Mouse (Mus musculus): Measurements from ENCODE around the gene Tubb4b. TPM values are rescaled to one million over a fixed set of nuclear protein-coding genes. Genes with fewer than 3 reads are reported as not detected.
A peak's percentile ranks its signal among the peaks of the same experiment; 100 is the strongest.

The Tubb4b gene
- 361 and 388 TPM in 2 replicates for polyA plus RNA-seq (2015; fragmentation: Nextera tagmentation; extraction: Ambion mirVana)

DNA sequence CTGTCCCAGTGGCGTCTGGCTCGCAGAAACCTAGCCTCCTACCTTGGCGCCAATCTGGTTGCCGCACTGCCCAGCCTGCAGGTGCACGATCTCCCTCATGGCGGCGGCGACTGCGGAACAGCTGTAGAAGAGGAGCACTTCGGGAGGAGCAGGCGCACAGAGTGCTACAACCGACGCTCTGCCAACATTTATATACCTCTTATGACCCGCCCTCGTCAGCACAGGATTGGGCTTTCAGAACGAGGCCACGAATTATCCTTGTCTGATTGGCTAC lies at the start of gene Tubb4b:
Gene Tubb4b, minus strand, starts transcription at position 211 of the 274 bp plus-strand sequence.
- H3K4me1 ChIP-seq (replicated peaks): peaks cover 30% of the 10 kb centered on the region
- no peak for ATAC-seq (ENCODE audit: low read depth)
- under 1% methylated on average over 17 of the region's 17 CpGs for WGBS

DNA sequence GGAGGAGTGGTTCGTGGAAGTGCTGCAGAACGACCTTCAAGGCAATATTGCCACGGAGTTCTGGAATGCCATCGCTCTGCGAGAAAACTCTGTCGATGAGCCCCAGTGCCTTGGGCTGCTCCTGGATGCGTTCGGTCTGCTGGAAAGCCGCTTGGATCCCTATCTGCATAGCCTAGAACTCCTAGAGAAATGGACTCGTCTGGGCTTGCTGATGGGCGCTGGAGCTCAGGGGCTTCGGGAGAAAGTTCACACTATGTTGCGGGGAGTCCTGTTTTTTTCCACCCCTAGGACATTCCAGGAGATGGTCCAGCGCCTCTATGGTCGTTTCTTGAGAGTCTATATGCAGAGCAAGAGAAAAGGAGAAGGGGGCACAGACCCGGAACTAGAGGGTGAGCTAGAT lies 48.5 kb upstream of the Tubb4b start:
- Histone ChIP-seq H3K36me3 (peaks cover 82% of the 10 kb centered on the region), H3K27ac (replicated peaks) (peak overlapping the region; percentile 84; the same call in 1 of the 2 replicates)
- WGBS: 37% methylated on average over 16 of the region's 16 CpGs

More for the DNA sequence above, at the start of gene Tubb4b:
- Histone ChIP-seq H3K9me3 (no peaks in the 10 kb centered on the region), H3K27me3 (no peaks in the 10 kb centered on the region), H3K9ac (peak within 1 kb of the TSS; percentile 91), H3K4me2 (peak within 1 kb of the TSS; percentile 96), H3K4me3 (peak within 1 kb of the TSS; percentile 94), H3K36me3 (peaks cover 14% of the 10 kb centered on the region), H3K27ac (replicated peaks) (peak within 1 kb of the TSS; percentile 97)

DNA sequence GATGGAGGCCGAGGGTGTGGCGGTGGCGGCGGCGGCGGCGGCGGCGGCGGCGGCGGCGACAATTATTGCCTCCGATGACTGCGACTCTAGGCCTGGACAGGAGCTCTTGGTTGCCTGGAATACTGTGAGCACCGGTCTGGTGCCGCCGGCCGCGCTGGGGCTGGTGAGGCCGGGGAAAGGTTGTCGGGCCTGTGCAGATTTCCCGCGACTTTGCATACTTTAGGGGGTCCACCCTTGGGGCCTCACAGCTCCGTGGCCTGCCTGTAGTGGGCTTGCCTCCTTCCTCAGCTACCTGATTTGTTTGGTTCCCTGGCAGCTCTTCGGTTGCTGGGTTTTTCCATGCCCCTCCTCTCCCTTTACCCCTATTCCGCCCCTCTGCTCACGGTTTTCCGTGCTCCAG lies 48.0 kb upstream of the Tubb4b start:
- Histone ChIP-seq H3K4me1 (replicated peaks) (peaks cover 51% of the 10 kb centered on the region), H3K9ac (peak overlapping the region; percentile 94), H3K4me2 (peak overlapping the region; percentile 94), H3K9me3 (no peaks in the 10 kb centered on the region), H3K4me3 (peak overlapping the region; percentile 94), H3K36me3 (peaks cover 77% of the 10 kb centered on the region), H3K27ac (replicated peaks) (peak overlapping the region; percentile 84), H3K27me3 (no peaks in the 10 kb centered on the region)
- 2% methylated on average over 24 of the region's 29 CpGs for WGBS
- peak; percentile 77 for ATAC-seq (ENCODE audit: low read depth)

More for the DNA sequence above, 48.5 kb upstream of the Tubb4b start:
- peaks cover 46% of the 10 kb centered on the region for H3K4me1 ChIP-seq (replicated peaks)
- no peaks in the 10 kb centered on the region for H3K27me3 ChIP-seq
- H3K9me3 ChIP-seq: no peaks in the 10 kb centered on the region
- no peak for ATAC-seq (ENCODE audit: low read depth)
- H3K9ac ChIP-seq: peak overlapping the region; percentile 94
- peak overlapping the region; percentile 94 for H3K4me2 ChIP-seq
- peak overlapping the region; percentile 94 for H3K4me3 ChIP-seq

DNA sequence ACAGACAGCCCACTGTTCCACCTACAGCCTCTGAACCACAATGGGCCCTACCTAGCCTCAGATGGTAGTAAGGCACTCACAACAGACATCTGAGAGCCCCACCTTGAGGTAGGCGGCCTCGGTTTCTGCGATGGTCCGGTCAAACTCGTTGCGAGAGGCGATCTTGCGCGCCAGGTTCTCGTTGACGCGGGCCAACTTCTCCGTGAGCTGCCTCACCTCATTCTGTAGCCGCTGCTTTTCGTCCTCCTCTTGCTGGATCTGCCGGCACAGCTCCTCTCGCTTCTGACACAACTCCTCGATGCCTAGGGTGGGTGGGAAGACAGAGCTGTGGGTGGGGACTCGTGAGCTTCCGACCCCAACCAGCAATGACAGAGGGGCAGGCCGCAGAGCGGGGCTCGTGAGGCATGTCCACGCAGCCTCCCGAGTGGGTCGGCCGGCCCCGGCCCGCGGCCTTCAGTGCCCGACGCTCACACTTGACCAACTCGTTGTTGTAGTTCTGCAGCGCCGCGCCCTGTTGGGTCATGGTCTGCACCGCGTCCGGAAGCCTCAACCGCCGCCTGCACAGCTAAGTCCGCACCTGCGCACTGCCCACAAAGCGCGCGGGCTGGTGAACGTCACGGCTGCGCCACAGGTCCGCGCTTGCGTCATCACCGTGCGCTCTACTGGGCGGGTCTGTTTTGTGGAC lies 47.5 kb upstream of the Tubb4b start, which contains the start of the genes Ssna1 and Anapc2:
Gene Ssna1, minus strand, starts transcription at position 612 of the 685 bp plus-strand sequence.
Gene Anapc2, plus strand, starts transcription at position 652 of the 685 bp plus-strand sequence.
- Histone ChIP-seq H3K27me3 (no peaks in the 10 kb centered on the region), H3K36me3 (peaks cover 71% of the 10 kb centered on the region), H3K4me2 (peak within 1 kb of the TSS; percentile 94), H3K4me3 (peak within 1 kb of the TSS; percentile 94), H3K4me1 (replicated peaks) (peaks cover 56% of the 10 kb centered on the region), H3K27ac (replicated peaks) (peak within 1 kb of the TSS; percentile 84), H3K9ac (peak within 1 kb of the TSS; percentile 94), H3K9me3 (no peaks in the 10 kb centered on the region)
- WGBS: under 1% methylated on average over 55 of the region's 55 CpGs
- ATAC-seq (ENCODE audit: low read depth): peak; percentile 94

DNA sequence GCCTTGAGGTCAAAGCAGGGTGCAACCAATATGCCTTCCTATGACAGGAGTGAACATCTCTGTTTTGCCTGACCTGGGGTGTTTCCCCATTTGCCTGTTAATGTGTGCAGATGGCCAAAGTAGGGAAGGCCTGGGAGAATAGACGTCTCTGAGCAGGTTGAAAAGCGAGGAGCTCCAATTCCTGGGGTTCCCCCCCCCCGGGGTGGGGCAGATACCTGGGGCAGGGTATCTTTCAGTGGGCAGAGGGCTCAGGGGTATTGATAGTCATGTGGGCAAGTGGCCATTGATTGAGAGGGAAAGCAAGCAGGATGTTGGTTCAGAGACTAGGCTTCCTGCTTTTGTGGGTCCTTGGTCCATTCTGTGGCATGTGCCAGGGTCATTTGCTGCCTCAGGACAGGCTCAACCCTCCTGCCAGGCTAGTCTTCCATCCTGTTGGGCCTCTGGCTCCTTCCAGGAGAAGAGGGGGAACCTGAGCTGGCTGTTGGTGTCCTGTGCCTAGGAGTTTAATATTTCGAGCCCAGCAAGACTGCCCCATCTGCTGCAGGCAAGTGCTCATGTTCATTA lies 43.3 kb upstream of the Tubb4b start:
- Histone ChIP-seq H3K9me3 (no peaks in the 10 kb centered on the region), H3K36me3 (peaks cover 34% of the 10 kb centered on the region), H3K27ac (replicated peaks) (peak overlapping the region; percentile 83), H3K4me3 (no peak overlapping the region), H3K9ac (0 out of 2 replicates have a peak overlapping the region, but pooled peaks have one; percentile 69), H3K4me1 (replicated peaks) (peaks cover 73% of the 10 kb centered on the region), H3K27me3 (peaks cover 13% of the 10 kb centered on the region), H3K4me2 (peak overlapping the region; percentile 94)
- 79% methylated on average over 4 of the region's 4 CpGs for WGBS
- no peak for ATAC-seq (ENCODE audit: low read depth)

DNA sequence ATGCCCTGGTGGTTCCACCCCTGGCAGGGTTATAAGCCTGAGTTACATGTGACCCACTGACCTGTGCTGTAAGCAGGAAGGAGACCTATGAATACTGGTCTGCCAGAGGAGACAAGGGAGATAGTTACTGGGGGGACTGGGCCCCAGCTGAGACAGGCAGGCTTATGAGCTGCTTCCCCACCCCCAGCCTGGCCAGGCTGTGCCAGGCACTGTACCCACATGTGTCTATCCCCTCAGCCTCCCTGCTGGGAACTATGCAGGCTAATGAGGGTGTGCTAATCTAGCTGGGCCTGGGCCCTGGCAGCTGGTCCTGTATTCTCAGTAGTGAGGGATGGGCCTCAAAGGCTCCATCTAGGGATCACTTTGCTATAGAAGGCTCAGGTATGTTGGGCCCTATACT lies 42.7 kb upstream of the Tubb4b start:
- Histone ChIP-seq H3K9ac (peak overlapping the region; percentile 69), H3K9me3 (no peaks in the 10 kb centered on the region), H3K27ac (replicated peaks) (peak overlapping the region; percentile 83), H3K4me1 (replicated peaks) (peaks cover 72% of the 10 kb centered on the region), H3K27me3 (peaks cover 13% of the 10 kb centered on the region), H3K4me2 (peak overlapping the region; percentile 94), H3K36me3 (peaks cover 34% of the 10 kb centered on the region), H3K4me3 (peak overlapping the region; percentile 4; the same call in 1 of the 2 replicates)
- no peak for ATAC-seq (ENCODE audit: low read depth)

DNA sequence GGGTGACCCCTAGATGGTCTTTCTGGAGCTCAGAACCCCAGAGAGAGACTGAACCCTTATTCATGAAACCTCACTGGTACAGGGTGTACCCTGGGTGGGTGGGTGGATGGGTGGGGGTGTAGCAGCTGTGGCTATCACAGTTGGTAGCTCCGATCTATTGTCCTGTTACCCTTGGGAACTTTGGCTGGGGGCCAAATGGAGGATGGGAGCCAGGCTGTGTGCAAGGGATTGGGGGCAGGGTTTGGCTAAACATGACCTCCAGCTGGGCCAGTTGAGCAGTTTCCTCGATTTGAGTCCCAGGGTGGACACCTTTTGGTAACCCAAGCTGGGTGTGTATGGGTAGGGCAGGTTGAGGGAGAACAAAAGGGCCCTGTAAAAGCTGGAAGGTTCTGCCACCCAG lies 42.2 kb upstream of the Tubb4b start:
- WGBS: 26% methylated on average over 2 of the region's 2 CpGs
- peak overlapping the region; percentile 69 for H3K9ac ChIP-seq
- peaks cover 75% of the 10 kb centered on the region for H3K4me1 ChIP-seq (replicated peaks)
- H3K4me2 ChIP-seq: peak overlapping the region; percentile 94
- no peak for ATAC-seq (ENCODE audit: low read depth)
- H3K4me3 ChIP-seq: peak overlapping the region; percentile 81
- H3K9me3 ChIP-seq: no peaks in the 10 kb centered on the region
- H3K27ac ChIP-seq (replicated peaks): peak overlapping the region; percentile 83
- H3K36me3 ChIP-seq: peaks cover 34% of the 10 kb centered on the region
- H3K27me3 ChIP-seq: peaks cover 13% of the 10 kb centered on the region

DNA sequence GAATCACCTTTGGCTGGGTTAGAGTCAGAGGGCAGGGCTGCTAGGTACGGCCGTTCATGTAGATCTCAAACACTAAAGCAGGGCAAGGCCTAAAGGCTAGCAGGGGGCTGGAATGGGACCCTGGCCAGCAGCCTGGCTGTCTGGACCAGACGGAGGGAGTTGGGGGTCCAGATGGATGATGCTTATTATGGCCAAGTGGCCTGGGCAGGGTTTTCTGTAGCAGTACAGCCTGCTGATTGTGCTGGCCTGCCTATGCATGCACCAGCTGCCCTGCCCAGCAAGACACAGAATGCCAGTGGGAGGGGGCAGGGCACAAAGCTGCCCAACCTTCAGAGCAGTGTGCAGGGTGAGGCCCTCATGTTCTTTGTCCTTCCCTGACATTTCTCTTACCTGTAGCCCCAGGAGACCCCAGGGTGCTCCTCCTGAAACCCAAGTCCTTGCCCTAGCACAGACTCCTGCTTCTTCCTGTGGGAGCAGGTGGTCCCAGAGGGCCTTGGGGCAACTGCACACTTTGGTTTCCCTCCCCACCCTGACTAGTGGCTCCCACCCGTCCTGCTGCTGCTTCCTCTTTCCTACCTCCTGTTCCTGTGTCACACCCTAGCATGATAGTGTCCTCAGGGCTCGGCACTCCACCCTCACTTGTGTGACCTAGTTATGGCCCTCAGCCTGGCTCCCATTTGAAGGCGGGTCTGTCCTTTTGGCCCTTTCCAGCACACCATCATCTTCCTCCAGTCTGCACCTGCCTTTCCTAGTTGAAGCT lies 41.6 kb upstream of the Tubb4b start:
- 58% methylated on average over 6 of the region's 6 CpGs for WGBS
- Histone ChIP-seq H3K27me3 (peaks cover 13% of the 10 kb centered on the region), H3K9ac (peak overlapping the region; percentile 69), H3K4me3 (peak overlapping the region; percentile 81), H3K36me3 (peaks cover 31% of the 10 kb centered on the region), H3K4me2 (peak overlapping the region; percentile 94), H3K27ac (replicated peaks) (peak overlapping the region; percentile 83), H3K4me1 (replicated peaks) (peaks cover 69% of the 10 kb centered on the region), H3K9me3 (no peaks in the 10 kb centered on the region)
- no peak for ATAC-seq (ENCODE audit: low read depth)

DNA sequence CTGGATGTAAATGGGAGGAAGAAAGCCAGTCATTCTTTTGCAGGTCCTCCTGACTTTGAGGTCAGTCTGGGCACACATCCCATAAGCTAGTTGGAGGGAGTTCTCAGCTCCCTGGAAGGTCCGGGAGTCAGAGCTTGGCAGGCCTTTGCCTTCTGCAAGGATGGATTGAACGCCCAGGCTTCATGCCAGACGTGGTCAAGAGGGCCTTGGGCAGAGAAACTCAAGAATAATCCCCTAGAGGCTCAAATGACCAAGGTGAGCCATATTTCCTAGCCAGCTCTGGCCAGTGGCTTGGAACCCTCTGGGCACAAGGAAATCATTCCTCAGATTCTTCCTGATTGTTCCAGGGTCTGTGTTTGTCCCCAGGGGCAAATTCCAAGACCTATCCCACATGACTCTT lies 40.3 kb upstream of the Tubb4b start:
- Histone ChIP-seq H3K9me3 (no peaks in the 10 kb centered on the region), H3K4me1 (replicated peaks) (peaks cover 59% of the 10 kb centered on the region), H3K9ac (peak overlapping the region; percentile 81), H3K27me3 (peaks cover 13% of the 10 kb centered on the region), H3K27ac (replicated peaks) (no peak overlapping the region), H3K4me3 (peak overlapping the region; percentile 81), H3K36me3 (peaks cover 18% of the 10 kb centered on the region), H3K4me2 (peak overlapping the region; percentile 94)
- ATAC-seq (ENCODE audit: low read depth): no peak
- WGBS: 76% methylated on average over 3 of the region's 3 CpGs

DNA sequence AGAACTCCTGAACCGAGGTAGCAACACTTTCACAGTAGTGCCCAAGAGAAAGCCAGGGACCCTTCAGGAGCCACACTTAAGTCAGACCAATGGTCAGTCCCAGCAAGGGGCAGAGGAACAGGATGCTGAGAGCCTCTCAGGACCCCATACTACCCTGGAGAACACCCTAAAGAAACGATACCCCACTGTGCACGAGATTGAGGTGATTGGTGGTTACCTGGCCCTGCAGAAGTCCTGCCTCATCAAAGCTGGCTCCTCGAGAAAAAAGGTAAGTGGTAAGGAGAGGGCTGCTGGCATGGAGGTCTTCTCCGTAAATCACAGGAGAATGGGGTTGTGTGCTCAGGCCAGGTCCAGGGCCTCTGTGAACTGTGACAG lies 39.8 kb upstream of the Tubb4b start:
- H3K9ac ChIP-seq: peak overlapping the region; percentile 81
- peaks cover 13% of the 10 kb centered on the region for H3K36me3 ChIP-seq
- H3K9me3 ChIP-seq: no peaks in the 10 kb centered on the region
- no peak for ATAC-seq (ENCODE audit: low read depth)
- WGBS: 70% methylated on average over 5 of the region's 5 CpGs
- H3K27me3 ChIP-seq: peaks cover 13% of the 10 kb centered on the region
- peak overlapping the region; percentile 81 for H3K4me3 ChIP-seq
- peak overlapping the region; percentile 94 for H3K4me2 ChIP-seq
- H3K27ac ChIP-seq (replicated peaks): no peak overlapping the region
- peaks cover 59% of the 10 kb centered on the region for H3K4me1 ChIP-seq (replicated peaks)

DNA sequence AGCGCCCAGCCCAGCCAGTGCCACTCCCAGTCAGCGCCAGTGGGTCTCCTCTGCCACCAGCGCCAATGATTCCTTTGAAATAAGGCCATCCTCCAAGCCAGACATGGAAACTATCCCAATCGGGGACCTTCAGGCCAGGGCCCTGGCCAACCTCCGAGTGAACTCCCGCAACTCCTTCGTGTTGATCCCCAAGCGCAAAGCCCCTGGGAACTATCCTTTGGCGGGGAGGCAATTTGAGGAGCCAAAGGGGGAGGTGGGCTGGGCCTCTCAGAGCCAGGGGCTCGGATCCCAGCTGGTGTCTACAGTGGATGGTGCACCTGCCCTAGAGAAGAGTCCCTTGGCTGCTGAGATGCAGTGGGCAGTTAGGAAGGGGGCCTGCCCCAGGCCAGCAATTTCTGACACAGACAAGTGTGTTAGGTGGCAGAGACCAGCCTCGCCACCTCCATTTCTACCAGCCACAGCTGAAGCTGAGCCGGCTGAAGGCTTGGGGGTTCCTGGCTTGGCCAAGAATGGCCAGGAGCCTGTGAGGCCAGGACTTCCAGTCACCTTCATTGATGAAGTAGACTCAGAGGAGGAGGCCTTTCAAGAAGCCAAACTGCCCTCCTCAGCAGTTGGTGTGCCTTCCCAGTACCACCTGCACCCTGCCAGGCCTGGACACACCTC lies 39.3 kb upstream of the Tubb4b start:
- peaks cover 7% of the 10 kb centered on the region; the same call in 1 of the 2 replicates for H3K36me3 ChIP-seq
- peak overlapping the region; percentile 81 for H3K9ac ChIP-seq
- H3K4me1 ChIP-seq (replicated peaks): peaks cover 59% of the 10 kb centered on the region
- peak overlapping the region; percentile 87; the same call in 1 of the 2 replicates for H3K27ac ChIP-seq (replicated peaks)
- peaks cover 13% of the 10 kb centered on the region for H3K27me3 ChIP-seq
- WGBS: 15% methylated on average over 12 of the region's 12 CpGs
- no peaks in the 10 kb centered on the region for H3K9me3 ChIP-seq
- ATAC-seq (ENCODE audit: low read depth): no peak
- peak overlapping the region; percentile 94 for H3K4me2 ChIP-seq
- H3K4me3 ChIP-seq: peak overlapping the region; percentile 81

Measured in neural tube, embryonic 13.5 days (tissue).